Mouse (Mus musculus) Patski (cell line): ENCODE results near the gene Adprh. TPM values are rescaled to one million over a fixed set of nuclear protein-coding genes. Genes with fewer than 3 reads are reported as not detected.

ENCODE experiments used
- ATAC-seq: fragments of 100-300 bp; one replicate; pipeline ENCODE4 v1.8.0; 2021
- CTCF ChIA-PET: fragments of 350-600 bp; sonication (Branson Sonifier 250); formaldehyde crosslinking; loops from one replicate; lab custom pipeline; 2022; ENCODE audit warnings: inconsistent platforms; lab: Charles Lee
- POLR2A ChIA-PET: fragments of 350-600 bp; sonication (Branson Sonifier 250); formaldehyde crosslinking; loops from one replicate; lab custom pipeline; 2022; ENCODE audit warnings: antibody characterized with exemption, inconsistent platforms; lab: Charles Lee
- DNase-seq: peaks from one replicate; pipeline ENCODE4 v3.0.0-alpha.2; 2011; ENCODE audit warnings: low read depth, low spot score
- H3K27me3 ChIP-seq: fragments of 371-371 bp; one replicate; pipeline ENCODE4 v1.5.1; 2021
- CTCF ChIP-seq: fragments of 100-300 bp; IDR thresholded peaks from one replicate; pipeline ENCODE4 v1.5.1; 2021
- in situ Hi-C: fragments of 300-500 bp; cut with MboI; formaldehyde crosslinking; loops from 3 replicates; pipeline ENCODE4 v1.11.1; 2018; ENCODE audit warnings: low pct_unique_long_range_greater_than_20kb, mixed read lengths
- polyA plus RNA-seq: library from polyadenylated mRNA; unstranded; gene quantifications from one replicate; pipeline ENCODE4 v1.2.3, GENCODE M21; 2021

Adprh gene
- polyA plus RNA-seq, 1 experiment from 2014 or later: 37.5 TPM

GRCm38 (mm10) chr16:38476312-38477240 lies 24.1 kb upstream of the Adprh start:
- POLR2A ChIA-PET: interaction anchor here (1.0 kb wide), 1 partner anchor 20 kb away, joined by 3 read pairs; no protein-coding TSS in a partner anchor
- no peak for ATAC-seq
- in situ Hi-C loops: no loop called here
- H3K27me3 ChIP-seq: no peaks in the 10 kb centered on the region
- TF ChIP-seq CTCF: no peak
- CTCF ChIA-PET: interaction anchor here (0.6 kb wide), 1 partner anchor 100 kb away, joined by 3 read pairs; no protein-coding TSS in a partner anchor
- no peak for DNase-seq

- ATAC-seq: no peak
Measured at GRCm38 (mm10) chr16:38475681-38476311, 23.3 kb upstream of the Adprh start.

GRCm38 (mm10) chr16:38474677-38475286 lies 22.3 kb upstream of the Adprh start:
- peak; percentile 47 for ATAC-seq
- no peaks in the 10 kb centered on the region for H3K27me3 ChIP-seq
- no peak for TF ChIP-seq CTCF
- POLR2A ChIA-PET: no interaction called here
- no peak for DNase-seq
- CTCF ChIA-PET: no interaction called here
- in situ Hi-C loops: no loop called here

More at GRCm38 (mm10) chr16:38475681-38476311, 23.3 kb upstream of the Adprh start:
- in situ Hi-C loops: no loop called here
- no peak for TF ChIP-seq CTCF
- ChIA-PET CTCF (interaction anchor here (0.6 kb wide), 1 partner anchor 99 kb away, joined by 3 read pairs; no protein-coding TSS in a partner anchor), POLR2A (interaction anchor here (1.0 kb wide), 1 partner anchor 19 kb away, joined by 3 read pairs; no protein-coding TSS in a partner anchor)
- DNase-seq: no peak
- H3K27me3 ChIP-seq: no peaks in the 10 kb centered on the region

GRCm38 (mm10) chr16:38473661-38474060 lies 21.2 kb upstream of the Adprh start:
- ATAC-seq (no peak), DNase-seq (no peak)
- ChIA-PET POLR2A (no interaction called here), CTCF (no interaction called here)
- no peak for TF ChIP-seq CTCF
- H3K27me3 ChIP-seq: no peaks in the 10 kb centered on the region
- in situ Hi-C loops: no loop called here

- H3K27me3 ChIP-seq: no peaks in the 10 kb centered on the region
- DNase-seq (no peak), ATAC-seq (no peak)
- ChIA-PET CTCF (no interaction called here), POLR2A (no interaction called here)
- no peak for TF ChIP-seq CTCF
- in situ Hi-C loops: no loop called here
Measured at GRCm38 (mm10) chr16:38472507-38472873, 20.0 kb upstream of the Adprh start.

GRCm38 (mm10) chr16:38471697-38472506 lies 19.4 kb upstream of the Adprh start:
- ATAC-seq: no peak
- H3K27me3 ChIP-seq: no peaks in the 10 kb centered on the region
- ChIA-PET CTCF (interaction anchor here (1.1 kb wide), 1 partner anchor 20 kb away, joined by 3 read pairs; no protein-coding TSS in a partner anchor), POLR2A (interaction anchor here (0.6 kb wide), 1 partner anchor 403 kb away, joined by 4 read pairs; no protein-coding TSS in a partner anchor)
- in situ Hi-C loops: no loop called here
- no peak for DNase-seq
- no peak for TF ChIP-seq CTCF

- ChIA-PET CTCF (interaction anchor here (0.9 to 1.2 kb wide), 4 partner anchors 10 to 37 kb away, joined by 3 to 4 read pairs (median 3); partner anchors contain the start of gene Adprh), POLR2A (no interaction called here)
- DNase-seq (no peak), ATAC-seq (no peak)
- no peak for TF ChIP-seq CTCF
- H3K27me3 ChIP-seq: no peaks in the 10 kb centered on the region
- in situ Hi-C loops: no loop called here
Measured at GRCm38 (mm10) chr16:38469437-38469836, 16.9 kb upstream of the Adprh start.

GRCm38 (mm10) chr16:38468706-38469018 lies 16.2 kb upstream of the Adprh start:
- DNase-seq (no peak), ATAC-seq (peak; percentile 72)
- in situ Hi-C loops: no loop called here
- no peaks in the 10 kb centered on the region for H3K27me3 ChIP-seq
- ChIA-PET CTCF (interaction anchor here (0.9 to 1.2 kb wide), 4 partner anchors 10 to 38 kb away, joined by 3 to 4 read pairs (median 3); partner anchors contain the start of gene Adprh), POLR2A (interaction anchor here (1.5 kb wide), 1 partner anchor 16 kb away, joined by 7 read pairs; the partner anchor contains the start of gene Adprh)
- peak; percentile 36 for TF ChIP-seq CTCF

GRCm38 (mm10) chr16:38467917-38468705 lies 15.6 kb upstream of the Adprh start:
- ATAC-seq (peak; percentile 75), DNase-seq (no peak)
- H3K27me3 ChIP-seq: no peaks in the 10 kb centered on the region
- no peak for TF ChIP-seq CTCF
- POLR2A ChIA-PET: interaction anchor here (0.6 to 1.5 kb wide), 3 partner anchors 12 to 28 kb away, joined by 3 to 7 read pairs (median 7); partner anchors contain the start of gene Adprh
- in situ Hi-C loops: no loop called here
- CTCF ChIA-PET: interaction anchor here (0.9 to 1.4 kb wide), 3 partner anchors 11 to 15 kb away, joined by 3 to 4 read pairs (median 3); partner anchors contain the start of gene Adprh
